Mouse (Mus musculus) kidney, adult 2 months (tissue): Measurements from ENCODE around the gene Mettl27.

Experiments used
- CTCF ChIP-seq: fragments of 200-500 bp; conservative IDR thresholded peaks from 2 replicates; pipeline ENCODE4 v1.5.1; 2011; ENCODE audit warnings: low read depth, mild to moderate bottlenecking, control low read depth, low read length, moderate library complexity, mixed read lengths; ENCODE audit not compliant: insufficient read depth, insufficient read length
- POLR2A ChIP-seq: fragments of 200-500 bp; IDR thresholded peaks from one replicate; pipeline ENCODE4 v1.6.1; 2011; ENCODE audit warnings: low read depth, low read length, control low read depth

- no peak for TF ChIP-seq CTCF
- no peak for TF ChIP-seq POLR2A
These were observed 57.0 kb downstream of the Mettl27 start for GRCm38 (mm10) chr5:134989166-134989565.
